Mouse (Mus musculus): ENCODE data around the gene Prkg1.

Prkg1 gene

DNA sequence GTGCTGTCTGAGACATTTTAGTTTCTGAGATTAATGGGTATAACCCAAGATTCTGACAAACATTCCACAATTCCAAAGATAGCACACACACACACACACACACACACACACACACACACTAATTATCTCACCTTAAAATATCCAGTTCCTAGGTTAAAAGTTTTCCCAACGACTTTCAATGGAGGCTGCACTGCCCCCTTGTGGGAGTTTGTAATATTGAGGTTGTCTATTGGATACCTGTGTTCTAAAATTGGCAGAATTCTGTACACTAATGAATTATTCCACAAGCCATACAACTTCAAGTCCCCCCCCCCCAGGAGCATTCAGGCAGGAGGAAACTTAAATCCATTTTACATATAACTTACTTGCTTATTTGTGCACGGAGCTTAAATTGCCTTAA lies 18.2 kb downstream of the Prkg1 start:
- DNase-seq (ENCODE audit: inconsistent age in 2 of 2, low spot score in 1 of 2): peak; percentile 15 to 81

- no peak for DNase-seq (ENCODE audit: inconsistent age in 2 of 2, low spot score in 1 of 2)
Measured at GRCm38 (mm10) chr19:31743241-31744045, 21.4 kb downstream of the Prkg1 start.

DNA sequence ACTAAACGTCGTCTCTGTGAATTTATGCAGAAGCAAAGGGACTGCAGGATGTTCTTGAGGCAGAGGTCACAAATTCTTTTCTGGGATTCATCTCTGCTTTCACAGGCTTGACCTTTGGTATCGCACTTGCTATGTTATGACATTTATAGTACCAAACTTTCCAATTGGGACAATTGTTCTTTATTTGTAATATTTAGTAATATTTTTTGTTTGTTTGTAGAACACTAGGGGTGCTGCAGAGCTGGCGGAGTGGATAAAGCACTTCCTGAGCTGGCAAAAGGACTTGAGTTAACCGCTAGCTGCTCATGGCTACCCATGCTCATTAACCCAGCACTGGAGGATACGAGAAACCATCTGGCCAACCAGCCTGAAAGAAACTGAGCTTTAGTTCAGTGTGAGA lies 49.9 kb downstream of the Prkg1 start:
- peak in 1 of 2 experiments; percentile 24 for DNase-seq (ENCODE audit: inconsistent age in 2 of 2, low spot score in 1 of 2)

DNA sequence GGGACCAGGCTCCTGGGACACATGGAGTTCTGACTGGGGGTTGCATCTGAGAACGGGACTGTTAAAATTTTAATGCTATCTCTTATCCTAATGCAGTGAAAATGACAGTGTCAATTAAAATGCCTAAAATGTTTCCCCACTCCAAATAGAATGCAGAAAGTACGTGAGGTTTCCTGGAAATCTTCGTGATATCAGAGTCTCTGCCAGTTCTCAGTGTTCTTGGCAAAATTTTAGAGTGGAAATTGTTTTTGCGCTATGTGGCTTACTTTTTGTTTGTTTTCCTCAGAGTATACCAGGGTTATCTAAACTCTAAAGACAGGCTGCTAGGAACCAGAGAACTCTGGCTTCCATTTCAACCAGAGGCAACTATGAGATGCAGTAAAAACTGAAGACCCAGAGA lies 50.4 kb downstream of the Prkg1 start:
- DNase-seq (ENCODE audit: inconsistent age in 2 of 2, low spot score in 1 of 2): peak in 1 of 2 experiments; percentile 19

DNA sequence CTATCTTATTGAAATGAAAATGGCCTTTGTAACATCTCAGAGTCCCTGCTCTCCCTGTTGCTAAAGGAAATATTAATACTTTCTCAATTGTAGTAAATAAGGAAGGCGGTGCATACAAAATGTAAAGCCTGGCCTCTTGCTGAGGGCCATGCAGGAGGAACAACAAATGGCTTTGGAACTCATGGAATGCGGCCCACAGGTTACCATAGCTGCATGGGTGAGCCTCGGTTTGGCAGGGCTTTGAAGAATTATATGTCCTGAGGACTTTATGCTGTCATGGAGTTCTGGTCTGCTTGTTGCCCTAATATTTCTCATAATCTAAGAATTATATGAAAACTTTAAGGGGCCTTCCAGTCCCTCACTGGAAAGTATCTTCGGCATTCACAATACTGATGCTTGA lies 51.5 kb downstream of the Prkg1 start:
- no peak for DNase-seq (ENCODE audit: inconsistent age in 2 of 2, low spot score in 1 of 2)

- DNase-seq (ENCODE audit: inconsistent age in 2 of 2, low spot score in 1 of 2): peak; percentile 22 to 88
Measured at GRCm38 (mm10) chr19:31710336-31710735, 54.5 kb downstream of the Prkg1 start.

DNA sequence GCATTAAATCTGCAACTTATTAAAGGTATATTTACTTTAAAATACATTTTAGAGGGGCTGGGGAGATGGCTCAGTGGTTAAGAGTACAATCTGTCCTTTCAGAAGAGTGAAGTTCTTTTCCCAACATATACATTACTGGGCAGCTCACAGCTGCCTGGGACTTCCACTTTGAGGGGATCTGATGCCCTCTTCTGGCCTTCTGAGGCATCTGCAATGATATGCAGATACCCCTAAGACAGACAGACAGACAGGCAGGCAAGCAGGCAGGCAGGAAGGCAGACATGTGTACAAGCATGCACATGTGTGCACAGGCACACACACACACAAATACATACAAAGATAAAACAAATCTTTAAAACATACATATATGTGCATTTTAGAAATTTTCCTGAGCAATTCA lies 60.8 kb downstream of the Prkg1 start:
- no peak for DNase-seq (ENCODE audit: inconsistent age in 2 of 2, low spot score in 1 of 2)

DNA sequence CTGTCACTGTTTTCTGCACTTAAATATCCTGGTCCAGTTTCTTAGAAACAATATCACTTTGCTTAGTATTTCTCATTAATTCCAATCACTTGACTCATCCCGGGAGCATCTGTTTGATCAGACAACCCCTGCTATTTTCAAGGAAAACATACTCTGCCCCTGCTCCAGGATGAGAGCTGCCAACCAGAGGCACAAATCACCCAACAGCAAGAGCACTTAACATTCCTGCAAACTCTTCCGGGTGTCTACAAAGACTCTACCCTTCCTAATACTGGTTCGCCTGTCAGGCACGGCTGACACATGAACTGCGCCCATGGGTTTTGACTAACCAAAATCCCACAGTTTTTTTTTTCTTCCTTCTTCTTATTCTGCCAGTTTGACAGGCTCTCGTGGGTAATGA lies 65.9 kb downstream of the Prkg1 start:
- peak in 1 of 2 experiments; percentile 18 for DNase-seq (ENCODE audit: inconsistent age in 2 of 2, low spot score in 1 of 2)

DNA sequence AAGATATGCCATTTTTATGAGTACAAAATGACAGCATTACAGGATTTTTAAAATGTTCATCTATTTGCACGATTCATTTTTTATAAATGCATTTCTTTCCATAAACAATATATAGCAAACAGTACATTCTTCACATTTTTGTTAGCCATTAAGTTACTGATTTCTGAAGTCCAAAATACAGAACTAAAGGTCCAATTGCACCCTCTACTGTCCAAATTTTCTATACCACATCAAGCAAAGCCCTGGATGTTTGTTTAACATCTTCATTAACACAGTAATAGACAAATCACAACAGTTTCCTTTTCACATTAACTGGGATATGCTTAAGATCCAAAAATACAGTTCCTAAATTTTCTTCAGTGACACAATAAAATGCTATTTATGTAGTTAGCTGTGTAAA lies 84.0 kb downstream of the Prkg1 start:
- DNase-seq (ENCODE audit: inconsistent age in 2 of 2, low spot score in 1 of 2): peak in 1 of 2 experiments; percentile 62

DNA sequence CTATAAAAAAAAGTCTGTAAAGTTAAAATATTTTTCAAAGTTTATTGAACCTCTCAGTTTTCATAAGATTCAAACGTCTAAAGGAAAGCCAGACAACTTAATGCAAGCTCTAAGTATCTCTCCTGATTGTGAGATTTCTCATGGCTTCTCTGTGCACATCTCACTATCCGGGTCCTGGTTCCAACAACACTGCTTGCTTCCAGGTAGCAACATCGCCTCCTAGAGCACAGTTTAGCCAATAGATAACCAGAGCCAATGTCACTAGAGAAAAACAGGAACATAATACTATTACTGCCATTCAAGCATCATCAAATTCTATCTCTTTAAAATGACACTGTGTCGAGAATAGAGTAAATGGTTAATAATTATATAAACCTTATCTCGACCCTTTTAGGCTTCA lies 86.5 kb downstream of the Prkg1 start:
- DNase-seq (ENCODE audit: inconsistent age in 2 of 2, low spot score in 1 of 2): peak in 1 of 2 experiments; percentile 55

GRCm38 (mm10) chr19:31671726-31672125 lies 93.1 kb downstream of the Prkg1 start:
- DNase-seq (ENCODE audit: inconsistent age in 2 of 2, low spot score in 1 of 2): no peak

DNA sequence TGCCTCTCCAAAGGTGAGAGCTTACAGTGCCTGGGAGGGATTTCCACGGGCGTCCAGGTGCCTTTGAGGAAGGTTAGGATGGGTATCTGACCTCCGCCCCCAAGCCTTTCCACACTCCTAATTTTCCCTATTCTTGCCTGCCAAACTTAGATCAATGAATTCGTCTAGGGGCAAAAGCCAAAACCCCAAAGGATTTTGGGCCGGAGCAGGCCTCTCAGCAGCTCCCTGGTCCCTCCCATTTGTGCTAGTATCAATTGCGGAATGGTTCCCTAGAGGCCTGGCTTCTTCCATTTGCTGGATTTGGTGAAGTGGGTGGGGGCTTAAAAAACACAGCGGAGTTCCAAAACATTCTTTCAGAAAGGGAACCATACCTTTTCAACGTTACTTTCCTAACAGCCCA lies 99.8 kb downstream of the Prkg1 start:
- DNase-seq (ENCODE audit: inconsistent age in 2 of 2, low spot score in 1 of 2): no peak

- DNase-seq (ENCODE audit: inconsistent age in 2 of 2, low spot score in 1 of 2): peak; percentile 57 to 86
Measured at GRCm38 (mm10) chr19:31664159-31664991, 100.5 kb downstream of the Prkg1 start.

DNA sequence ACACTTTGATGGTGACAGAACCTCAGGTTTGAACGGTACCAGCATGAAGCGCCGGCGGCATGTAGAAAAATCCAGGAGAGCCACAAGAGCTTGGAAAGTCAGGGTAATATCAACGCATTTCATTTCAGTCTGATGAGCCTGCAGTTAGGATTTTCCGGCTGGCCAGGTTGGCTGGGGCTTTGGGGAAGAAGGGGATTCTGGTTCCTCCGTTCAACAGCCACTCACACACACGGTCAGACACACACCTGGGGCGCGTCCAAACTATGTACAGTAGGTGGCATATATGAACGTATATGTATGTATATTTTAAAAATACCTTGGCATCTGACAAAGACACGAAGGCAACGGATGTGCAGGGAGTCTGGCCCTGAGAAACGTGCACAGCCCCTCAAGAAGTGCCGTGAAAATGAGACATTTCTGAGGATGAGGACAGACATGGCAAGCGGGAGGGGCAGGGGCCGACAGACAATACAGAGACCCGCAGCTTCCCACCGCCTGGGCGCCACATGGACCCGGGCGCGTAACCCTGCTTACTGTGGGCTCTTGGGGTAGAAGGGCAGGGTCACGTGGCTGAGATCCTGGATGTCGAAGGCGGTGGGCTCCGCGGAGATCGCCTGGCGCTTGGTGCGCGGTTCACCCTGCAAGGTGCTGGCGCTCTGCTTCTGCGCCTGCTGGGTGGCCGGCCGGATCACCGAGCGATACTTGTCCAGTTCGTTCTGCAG lies 101.2 kb downstream of the Prkg1 start:
- peak in 1 of 2 experiments; percentile 35 for DNase-seq (ENCODE audit: inconsistent age in 2 of 2, low spot score in 1 of 2)

GRCm38 (mm10) chr19:31662802-31663201 lies 102.0 kb downstream of the Prkg1 start:
- peak in 1 of 2 experiments; percentile 41 for DNase-seq (ENCODE audit: inconsistent age in 2 of 2, low spot score in 1 of 2)

DNA sequence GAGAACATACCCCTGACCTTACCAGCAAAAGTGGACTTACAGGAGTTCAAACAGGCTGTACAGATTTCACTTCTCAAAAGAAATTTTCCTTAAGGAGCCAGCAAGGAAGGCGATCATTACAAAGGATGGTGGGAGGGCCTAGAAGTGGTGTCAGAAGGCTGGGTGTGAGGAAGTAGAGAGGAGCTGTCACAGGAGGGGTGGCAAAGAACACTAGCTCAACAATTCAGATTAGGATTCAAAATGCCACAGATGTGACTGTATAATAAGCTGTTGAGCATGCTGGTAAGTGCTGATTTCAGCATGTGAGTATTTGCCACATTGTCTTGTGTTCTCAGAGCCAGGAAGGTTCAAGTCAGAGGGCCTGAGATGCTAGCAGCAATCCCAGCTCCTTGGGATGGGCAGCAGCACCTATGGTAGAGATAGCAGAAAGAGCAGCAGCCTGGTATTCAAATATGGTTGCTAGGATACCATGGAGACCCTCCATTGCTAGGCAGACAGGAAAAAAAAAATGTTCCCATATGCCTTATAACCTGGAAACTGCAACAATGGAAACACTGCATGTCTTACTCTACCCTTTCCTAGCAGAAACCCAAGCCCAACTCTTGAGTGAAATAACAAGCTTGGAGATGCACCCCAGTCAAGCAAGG lies 106.0 kb downstream of the Prkg1 start:
- DNase-seq (ENCODE audit: inconsistent age in 2 of 2, low spot score in 1 of 2): no peak

GRCm38 (mm10) chr19:31656256-31656655 lies 108.6 kb downstream of the Prkg1 start:
- DNase-seq (ENCODE audit: inconsistent age in 2 of 2, low spot score in 1 of 2): no peak

GRCm38 (mm10) chr19:31655826-31656225 lies 109.0 kb downstream of the Prkg1 start:
- DNase-seq (ENCODE audit: inconsistent age in 2 of 2, low spot score in 1 of 2): no peak

DNA sequence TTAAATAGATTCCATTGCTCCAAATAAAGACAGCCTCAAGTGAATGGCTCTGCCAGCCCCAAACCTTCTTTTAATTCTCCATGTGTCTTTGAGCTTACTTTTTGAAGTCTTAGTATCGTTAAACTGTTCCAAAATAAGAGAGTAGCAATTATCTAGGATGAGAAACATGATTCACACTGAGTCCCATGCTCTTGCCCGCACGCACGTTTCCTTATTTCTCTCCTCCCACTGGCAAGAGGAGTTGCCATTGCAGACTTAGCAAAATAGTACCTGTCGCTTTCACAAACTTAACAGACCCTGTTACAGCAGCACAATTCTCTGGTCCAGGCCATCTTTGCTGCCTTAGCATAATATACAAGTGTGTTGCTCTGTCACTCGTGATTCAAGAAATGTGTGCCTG lies 110.8 kb downstream of the Prkg1 start:
- no peak for DNase-seq (ENCODE audit: inconsistent age in 2 of 2, low spot score in 1 of 2)

- DNase-seq (ENCODE audit: inconsistent age in 2 of 2, low spot score in 1 of 2): no peak
Measured at GRCm38 (mm10) chr19:31650452-31650851, 114.4 kb downstream of the Prkg1 start.

DNA sequence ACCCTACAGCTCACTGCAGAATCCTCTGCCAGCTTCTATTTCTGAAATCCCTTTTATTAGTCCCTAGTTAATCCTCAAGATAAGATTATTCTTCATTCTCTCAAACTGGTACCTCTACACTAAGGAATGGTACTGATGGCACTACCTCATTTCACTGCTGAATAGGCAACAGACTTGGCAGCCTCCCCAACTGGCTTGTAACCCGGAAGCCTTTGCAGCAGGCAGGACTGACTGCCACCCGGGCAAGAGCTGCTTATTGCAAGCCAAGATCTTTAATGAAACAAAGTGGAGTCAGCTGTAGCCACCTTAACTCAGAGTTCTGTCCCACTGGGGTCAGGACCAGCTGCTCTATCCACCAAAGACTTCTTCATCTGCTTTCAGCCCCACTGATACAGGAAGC lies 117.3 kb downstream of the Prkg1 start:
- no peak for DNase-seq (ENCODE audit: inconsistent age in 2 of 2, low spot score in 1 of 2)

Measured in adrenal gland, adult (tissue).